Mouse (Mus musculus) heart, postnatal 0 days (tissue): ENCODE measurements around the gene Mrtfb.

ENCODE experiments used
- CTCF ChIP-seq: IDR thresholded peaks from 2 replicates; pipeline ENCODE4 v1.5.1; 2016; ENCODE audit warnings: antibody characterized with exemption, control low read depth, low read depth
- EP300 ChIP-seq: IDR thresholded peaks from 2 replicates; pipeline ENCODE4 v1.6.1; 2016; ENCODE audit warnings: antibody characterized with exemption, low read depth

DNA sequence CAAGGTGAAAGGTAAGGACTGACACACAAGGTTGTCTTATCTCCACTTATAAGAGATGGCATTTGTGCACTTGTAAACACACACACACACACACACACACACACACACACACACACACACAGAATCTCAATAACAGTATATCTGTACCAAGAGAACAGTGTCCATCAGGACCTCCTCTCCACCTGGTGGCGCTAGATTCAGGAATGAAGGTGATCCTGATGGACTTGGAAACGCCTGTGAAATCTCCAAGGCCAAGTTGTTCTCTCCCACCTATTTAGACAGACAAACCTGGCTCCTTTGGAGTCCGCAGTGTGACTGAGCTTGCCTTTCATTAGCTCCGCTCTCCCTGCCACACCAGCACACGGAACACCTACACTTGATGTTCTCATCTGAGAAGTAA lies 208.4 kb downstream of the Mrtfb start:
- TF ChIP-seq CTCF (no peak), EP300 (no peak)
